Mouse (Mus musculus) left cerebral cortex, adult 6 months (tissue): ENCODE results near the gene Gm10521. TPM values are rescaled to one million over a fixed set of nuclear protein-coding genes. Genes with fewer than 3 reads are reported as not detected.

ENCODE experiments used
- long read RNA-seq, 2 experiments: library from polyadenylated mRNA; unstranded; transcript quantifications; one replicate each; pipeline ENCODE4 v2.0.0; 2019 to 2020
- polyA plus RNA-seq: library from polyadenylated mRNA; unstranded; fragments of <200 nt; fragmentation: Nextera tagmentation; gene quantifications from 2 replicates; pipeline ENCODE4 v1.2.3, GENCODE M21; 2021

Gm10521 gene
- not detected in 2 replicates for polyA plus RNA-seq
- long read RNA-seq, experiment 1 = 0 reads
- long read RNA-seq, experiment 2 = 0 reads

DNA sequence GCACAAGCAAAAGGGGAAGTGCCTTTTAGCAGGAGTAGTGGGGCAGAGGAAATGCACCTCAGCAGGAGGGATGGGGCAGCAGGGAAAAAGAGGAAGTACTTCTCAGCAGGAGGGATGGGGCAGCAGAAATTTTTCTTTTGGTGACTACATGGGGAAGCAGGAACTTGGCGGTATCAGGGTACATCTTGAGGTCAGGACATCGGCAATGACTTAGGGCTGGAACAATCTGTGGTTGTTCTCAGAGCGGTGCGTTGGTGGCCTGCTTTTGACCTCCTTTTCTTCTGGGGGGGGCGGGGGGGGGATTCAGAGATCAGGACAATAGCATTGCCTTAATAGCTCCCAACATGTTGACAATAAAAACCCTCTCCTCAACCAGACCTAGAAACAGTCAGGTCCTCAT, at the start of gene Gm10521:
Gene Gm10521 (plus strand): TSS at position 301 of the 400 bp plus-strand sequence.

DNA sequence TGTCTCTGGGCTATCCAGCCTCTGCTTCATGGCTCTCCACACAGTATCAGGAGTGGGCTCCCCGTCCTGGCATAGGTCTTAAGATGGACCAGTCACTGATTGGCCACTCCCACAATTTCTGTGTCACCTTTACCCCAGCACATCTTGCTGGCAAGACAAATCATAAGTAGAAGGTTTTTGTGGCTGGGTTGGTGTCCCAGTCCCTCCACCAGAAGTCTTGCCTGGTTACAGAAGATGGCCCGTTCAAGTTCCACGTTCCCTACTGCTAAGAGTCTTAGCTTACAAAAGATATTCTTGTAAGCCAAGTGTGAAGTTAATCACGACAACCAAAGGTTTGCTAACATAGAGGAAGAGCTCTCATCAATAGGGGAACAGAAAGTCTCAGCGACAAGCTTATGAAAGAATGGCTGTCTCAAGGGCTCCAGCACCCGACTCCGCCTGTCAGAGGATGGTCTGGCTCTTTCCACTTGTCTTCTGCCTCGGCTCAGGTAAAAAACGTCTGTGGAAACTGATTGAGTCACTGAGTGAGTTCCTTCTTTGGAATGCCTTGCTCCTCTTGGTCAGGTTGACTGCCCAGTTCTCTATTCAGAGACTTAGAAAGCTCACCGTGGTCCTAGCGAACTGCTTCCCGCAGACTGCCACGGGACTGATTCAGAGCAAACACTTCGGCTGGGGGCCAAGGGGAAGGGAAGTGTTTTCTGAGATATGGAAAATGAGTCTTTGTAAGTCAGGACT, 22.0 kb downstream of the Gm10521 start, which contains the start of gene Slamf6:
Gene Slamf6 (plus strand): TSS at position 211 of the 735 bp plus-strand sequence.

Other genes starting within 250 kb of the Gm10521 start
- gene Slamf7, start 242.6 kb upstream of the Gm10521 start, polyA plus RNA-seq = 0.11 TPM in 1 of 2 replicates, not detected in the other
- 2.1 and 2.4 TPM in 2 replicates for gene Cd48, start 213.7 kb upstream of the Gm10521 start, polyA plus RNA-seq
- 0.11 and 0.39 TPM in 2 replicates for gene Slamf1, start 128.5 kb upstream of the Gm10521 start, polyA plus RNA-seq
- 2.1 and 2.4 TPM in 2 replicates for gene Cd84, start 56.0 kb upstream of the Gm10521 start, polyA plus RNA-seq
- 0.21 and 0.29 TPM in 2 replicates for gene Slamf6, start 21.9 kb downstream of the Gm10521 start, polyA plus RNA-seq
- gene Vangl2, start 132.8 kb downstream of the Gm10521 start, polyA plus RNA-seq = 7.4 and 9.8 TPM in 2 replicates
- gene Nhlh1, start 161.9 kb downstream of the Gm10521 start, polyA plus RNA-seq = 0.28 and 0.29 TPM in 2 replicates
- gene Copa, start 186.9 kb downstream of the Gm10521 start, polyA plus RNA-seq = 79.3 and 98.3 TPM in 2 replicates
- 34.1 and 40.6 TPM in 2 replicates for gene Ncstn, start 187.1 kb downstream of the Gm10521 start, polyA plus RNA-seq
- gene Pex19, start 231.1 kb downstream of the Gm10521 start, polyA plus RNA-seq = 92.8 and 102 TPM in 2 replicates